Mouse (Mus musculus) intestine, embryonic 14.5 days (tissue): ENCODE measurements around the gene Tbcc. TPM values are rescaled to one million over a fixed set of nuclear protein-coding genes. Genes with fewer than 3 reads are reported as not detected.

Experiments used
- ATAC-seq: fragments of 200-750 bp; cut with Nextera tagmentation; replicated peaks from 2 replicates; pipeline ENCODE4 v1.8.0; 2017; ENCODE audit warnings: low read depth, moderate number of reproducible peaks, moderate TSS enrichment, moderate library complexity; ENCODE audit not compliant: low FRiP score, low TSS enrichment
- DNase-seq: peaks from one replicate; pipeline ENCODE4 v3.0.0-alpha.2; 2018; ENCODE audit warnings: low spot score
- H3K27ac ChIP-seq: fragments of 300-500 bp; sonication (generic); 2 replicates; pipeline ENCODE4 v1.5.1; 2014; ENCODE audit warnings: low read depth, mild to moderate bottlenecking, control low read depth
- H3K27me3 ChIP-seq: fragments of 300-500 bp; sonication (generic); replicated peaks from 2 replicates; pipeline ENCODE4 v1.6.1; 2014; ENCODE audit warnings: low read length, control low read depth; ENCODE audit not compliant: control insufficient read depth, insufficient read depth
- H3K36me3 ChIP-seq: fragments of 300-500 bp; sonication (generic); 2 replicates; pipeline ENCODE4 v1.6.1; 2014; ENCODE audit warnings: low read length, control low read depth; ENCODE audit not compliant: control insufficient read depth, insufficient read depth
- H3K4me1 ChIP-seq: fragments of 300-500 bp; sonication (generic); replicated peaks from 2 replicates; pipeline ENCODE4 v1.6.1; 2014; ENCODE audit warnings: low read length, control low read depth, mixed read lengths; ENCODE audit not compliant: control insufficient read depth, insufficient read depth
- H3K4me2 ChIP-seq: fragments of 300-500 bp; sonication (generic); 2 replicates; pipeline ENCODE4 v1.6.1; 2014; ENCODE audit warnings: low read length
- H3K4me3 ChIP-seq: fragments of 300-500 bp; sonication (generic); 2 replicates; pipeline ENCODE4 v1.5.1; 2014; ENCODE audit warnings: low read depth, low read length, control low read depth, mixed read lengths
- H3K9ac ChIP-seq: fragments of 300-500 bp; sonication (generic); 2 replicates; pipeline ENCODE4 v1.6.1; 2014; ENCODE audit warnings: mild to moderate bottlenecking, low read length
- H3K9me3 ChIP-seq: fragments of 300-500 bp; sonication (generic); 2 replicates; pipeline ENCODE4 v1.6.1; 2016; ENCODE audit warnings: low read length, control low read depth; ENCODE audit not compliant: control insufficient read depth
- WGBS: fragments of 180-500 bp; shearing (Covaris S2); extraction: QIAGEN DNeasy Blood & Tissue Kit; methylation state at CpG from one replicate; pipeline ENCODE4 v1.1.7; 2014; 5-methylcytosine and 5-hydroxymethylcytosine counted together
- polyA plus RNA-seq: library from polyadenylated mRNA; unstranded; fragments of >200 nt; fragmentation: Nextera tagmentation; extraction: Ambion mirVana; gene quantifications from 2 replicates; pipeline ENCODE4 v1.2.1, GENCODE M21; 2014

Tbcc gene
- polyA plus RNA-seq, 1 experiment from 2014 or later: 54.8 TPM

DNA sequence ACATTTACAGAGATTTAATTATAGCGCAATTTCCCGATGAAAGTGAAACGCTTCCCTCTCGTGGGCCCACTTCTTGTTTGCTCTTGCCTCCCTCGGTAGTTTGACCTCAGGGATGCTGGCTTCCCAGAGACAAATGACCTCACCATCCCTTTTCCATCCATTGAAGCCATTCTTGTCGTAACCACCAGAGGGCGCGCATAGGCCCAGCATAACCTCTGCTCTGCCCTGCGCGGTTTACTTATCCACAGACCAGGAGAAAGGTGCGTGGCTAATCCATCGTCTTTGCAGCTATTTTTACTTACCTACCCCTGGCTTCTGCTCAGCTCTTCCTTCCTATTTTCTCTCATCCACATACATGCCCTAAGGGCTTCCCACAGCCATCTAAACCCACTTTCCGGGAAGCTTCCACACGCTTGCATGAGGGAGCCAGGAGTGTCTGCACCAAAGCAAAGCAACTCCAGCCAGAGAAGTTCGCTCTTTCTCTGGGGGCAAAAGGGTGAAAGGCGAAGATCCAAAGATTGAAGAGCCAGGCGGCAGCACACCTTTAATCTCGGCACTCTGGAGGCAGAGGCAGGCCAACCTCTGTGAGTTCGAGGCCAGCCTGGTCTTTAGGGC lies 13.5 kb downstream of the Tbcc start:
- Histone ChIP-seq H3K36me3 (no peaks in the 10 kb centered on the region), H3K9me3 (no peaks in the 10 kb centered on the region), H3K27ac (no peak overlapping the region), H3K4me3 (no peak overlapping the region), H3K9ac (no peak overlapping the region), H3K4me1 (no peaks in the 10 kb centered on the region), H3K27me3 (no peaks in the 10 kb centered on the region), H3K4me2 (no peak overlapping the region)
- WGBS: 22% methylated on average over 19 of the region's 19 CpGs
- peak; percentile 82 for ATAC-seq
- DNase-seq: peak; percentile 92

DNA sequence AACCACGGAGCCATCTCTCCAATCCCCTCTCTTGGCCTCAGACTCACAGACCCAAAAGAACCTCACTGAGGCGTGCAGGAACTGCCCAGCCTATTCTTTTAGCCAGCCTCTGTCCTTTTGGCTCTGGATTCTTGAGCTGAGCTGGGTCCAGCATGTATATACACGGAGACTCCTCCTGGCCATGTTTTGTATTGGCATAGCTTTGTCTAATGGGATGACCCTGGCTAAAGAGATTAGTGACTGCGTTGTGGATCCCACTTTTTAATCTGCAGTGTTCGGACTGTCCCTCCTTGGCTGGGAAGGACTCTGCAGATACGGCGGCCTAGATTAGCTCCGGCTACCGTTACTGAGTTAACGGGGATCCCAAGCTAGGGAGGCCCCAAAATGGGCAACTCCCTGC lies 19.7 kb downstream of the Tbcc start, which contains the start of gene Prph2:
Gene Prph2 (plus strand): TSS at position 274 of the 400 bp plus-strand sequence.
- WGBS: 87% methylated on average over 10 of the region's 10 CpGs
- no peak within 1 kb of the TSS for H3K4me2 ChIP-seq

DNA sequence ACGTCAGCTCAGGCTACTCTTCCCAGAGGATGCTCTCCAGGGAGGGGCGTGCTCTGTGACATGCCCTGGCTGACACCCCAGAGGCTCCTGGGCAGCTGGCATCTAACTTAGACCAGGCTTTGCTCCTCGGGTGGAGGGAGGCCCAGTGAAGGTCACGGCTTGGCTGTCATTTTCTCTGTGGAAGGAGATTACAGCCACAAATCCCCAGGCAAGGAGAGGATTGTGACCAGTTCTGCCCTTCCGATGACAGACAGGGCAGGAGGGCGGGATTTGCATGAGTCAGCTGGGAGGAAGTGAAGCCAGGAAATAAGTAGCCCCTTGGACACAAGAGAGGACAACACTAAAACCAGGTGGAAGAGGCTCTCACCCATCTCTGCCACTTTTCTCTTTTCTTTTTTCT lies 21.8 kb downstream of the Tbcc start:
- no peaks in the 10 kb centered on the region for H3K4me1 ChIP-seq
- DNase-seq: no peak

More for the DNA sequence above, 19.7 kb downstream of the Tbcc start, which contains the start of gene Prph2:
- Histone ChIP-seq H3K4me3 (no peak within 1 kb of the TSS), H3K9ac (no peak within 1 kb of the TSS), H3K27ac (no peak within 1 kb of the TSS), H3K36me3 (no peaks in the 10 kb centered on the region), H3K4me1 (no peaks in the 10 kb centered on the region), H3K9me3 (no peaks in the 10 kb centered on the region), H3K27me3 (no peaks in the 10 kb centered on the region)
- DNase-seq (no peak), ATAC-seq (no peak)

DNA sequence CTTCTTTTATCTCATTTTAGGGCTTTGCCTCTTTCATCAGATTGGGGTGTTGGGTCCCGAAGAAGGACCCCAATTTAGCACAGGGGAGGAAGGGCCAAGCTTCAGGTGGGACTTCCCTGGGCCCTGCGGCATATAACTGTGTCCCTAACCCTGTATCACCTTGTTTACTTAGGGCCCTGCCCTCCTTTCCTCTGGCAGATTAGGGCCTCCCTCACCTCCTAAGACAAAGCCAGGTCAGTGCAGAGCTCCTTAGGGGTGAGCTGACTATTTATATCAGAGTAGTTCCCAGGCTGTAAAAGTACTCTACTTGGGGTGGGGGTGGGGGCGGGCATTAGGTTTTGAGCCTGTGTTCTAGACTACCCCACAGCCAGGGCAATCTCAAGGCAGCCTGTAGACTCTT lies 24.6 kb downstream of the Tbcc start:
- H3K4me2 ChIP-seq: no peak overlapping the region
- no peaks in the 10 kb centered on the region for H3K36me3 ChIP-seq
- ATAC-seq (no peak), DNase-seq (no peak)
- no peaks in the 10 kb centered on the region for H3K4me1 ChIP-seq
- no peaks in the 10 kb centered on the region for H3K27me3 ChIP-seq
- WGBS: 43% methylated on average over 3 of the region's 3 CpGs
- no peak overlapping the region for H3K9ac ChIP-seq
- no peak overlapping the region for H3K27ac ChIP-seq
- no peak overlapping the region for H3K4me3 ChIP-seq
- H3K9me3 ChIP-seq: no peaks in the 10 kb centered on the region

More for the DNA sequence above, 21.8 kb downstream of the Tbcc start:
- ATAC-seq: no peak
- H3K27me3 ChIP-seq: no peaks in the 10 kb centered on the region
- WGBS: 40% methylated on average over 6 of the region's 6 CpGs
- no peak overlapping the region for H3K27ac ChIP-seq
- H3K9me3 ChIP-seq: no peaks in the 10 kb centered on the region
- no peak overlapping the region for H3K4me3 ChIP-seq
- no peak overlapping the region for H3K9ac ChIP-seq
- no peak overlapping the region for H3K4me2 ChIP-seq
- H3K36me3 ChIP-seq: no peaks in the 10 kb centered on the region

DNA sequence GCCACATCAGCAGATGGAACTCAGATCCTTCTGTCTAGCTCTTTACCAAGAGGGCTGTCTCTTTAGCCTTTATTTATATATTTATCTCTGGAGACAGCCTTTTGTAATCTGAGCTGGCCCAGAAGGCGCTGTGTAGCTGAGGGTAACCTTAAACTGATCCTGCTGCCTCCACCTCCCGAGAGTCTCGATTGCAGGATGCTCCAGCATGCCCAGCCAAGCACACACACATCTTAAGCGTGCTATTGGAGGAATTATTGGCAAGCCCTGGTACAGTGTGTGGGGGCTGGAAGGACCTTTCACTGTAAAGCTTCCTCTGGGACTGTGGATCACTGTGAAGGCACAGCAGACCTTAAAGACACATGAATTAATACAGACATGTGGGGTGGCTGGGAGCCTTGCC lies 28.5 kb downstream of the Tbcc start:
- no peaks in the 10 kb centered on the region for H3K4me1 ChIP-seq
- H3K36me3 ChIP-seq: no peaks in the 10 kb centered on the region
- WGBS: 19% methylated on average over 4 of the region's 4 CpGs
- H3K4me3 ChIP-seq: no peak overlapping the region
- no peaks in the 10 kb centered on the region for H3K9me3 ChIP-seq
- H3K27me3 ChIP-seq: no peaks in the 10 kb centered on the region
- no peak for ATAC-seq
- H3K27ac ChIP-seq: no peak overlapping the region
- H3K9ac ChIP-seq: no peak overlapping the region
- no peak overlapping the region for H3K4me2 ChIP-seq
- DNase-seq: no peak

DNA sequence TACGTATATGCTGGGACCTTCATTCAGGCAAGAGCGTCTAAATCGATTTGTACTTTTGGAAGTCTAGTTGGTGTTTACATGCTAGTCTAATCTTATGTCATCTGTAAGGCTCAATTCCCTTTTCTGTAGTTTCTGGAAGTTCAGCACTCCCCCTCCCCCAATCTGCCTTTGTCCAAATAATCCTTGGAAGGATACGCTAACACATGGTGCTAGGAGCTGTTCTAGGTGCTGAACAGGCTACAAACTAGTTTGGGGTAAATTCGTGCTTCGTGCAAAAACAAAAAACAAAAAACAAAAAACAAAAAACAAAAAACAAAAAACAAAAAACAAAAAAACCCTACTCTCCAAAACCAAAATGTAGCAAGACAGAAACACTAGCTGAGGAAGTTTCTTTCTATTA lies 30.4 kb downstream of the Tbcc start:
- H3K4me2 ChIP-seq: no peak overlapping the region
- H3K4me1 ChIP-seq: no peaks in the 10 kb centered on the region
- 49% methylated on average over 6 of the region's 6 CpGs for WGBS
- no peak overlapping the region for H3K4me3 ChIP-seq
- H3K36me3 ChIP-seq: no peaks in the 10 kb centered on the region
- no peak overlapping the region for H3K27ac ChIP-seq
- H3K9ac ChIP-seq: no peak overlapping the region
- no peaks in the 10 kb centered on the region for H3K27me3 ChIP-seq
- DNase-seq (peak; percentile 64), ATAC-seq (no peak)
- no peaks in the 10 kb centered on the region for H3K9me3 ChIP-seq

DNA sequence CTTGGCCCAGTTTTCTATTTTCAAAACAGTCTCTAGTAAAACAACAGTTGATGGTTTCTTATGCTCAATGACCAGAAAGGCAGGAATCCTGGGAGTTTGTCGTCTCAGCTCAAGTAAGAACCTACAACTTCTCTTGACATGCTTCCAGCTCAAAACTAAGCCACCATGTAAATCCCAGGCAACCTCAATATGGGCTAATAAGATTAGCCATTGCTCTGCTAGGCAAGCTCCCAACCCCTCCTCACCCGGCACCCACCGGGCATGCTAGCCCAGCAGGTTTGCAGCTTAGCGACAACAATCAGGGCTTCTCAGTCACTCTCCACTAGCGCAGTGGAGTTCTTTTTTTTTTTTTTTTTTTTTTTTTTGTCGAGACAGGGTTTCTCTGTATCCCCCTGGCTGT lies 35.7 kb downstream of the Tbcc start:
- Histone ChIP-seq H3K36me3 (peaks cover 32% of the 10 kb centered on the region), H3K9ac (no peak overlapping the region), H3K9me3 (no peaks in the 10 kb centered on the region), H3K4me2 (no peak overlapping the region), H3K27ac (no peak overlapping the region), H3K27me3 (no peaks in the 10 kb centered on the region), H3K4me1 (no peaks in the 10 kb centered on the region), H3K4me3 (no peak overlapping the region)
- no peak for DNase-seq
- 60% methylated on average over 6 of the region's 6 CpGs for WGBS
- ATAC-seq: no peak

DNA sequence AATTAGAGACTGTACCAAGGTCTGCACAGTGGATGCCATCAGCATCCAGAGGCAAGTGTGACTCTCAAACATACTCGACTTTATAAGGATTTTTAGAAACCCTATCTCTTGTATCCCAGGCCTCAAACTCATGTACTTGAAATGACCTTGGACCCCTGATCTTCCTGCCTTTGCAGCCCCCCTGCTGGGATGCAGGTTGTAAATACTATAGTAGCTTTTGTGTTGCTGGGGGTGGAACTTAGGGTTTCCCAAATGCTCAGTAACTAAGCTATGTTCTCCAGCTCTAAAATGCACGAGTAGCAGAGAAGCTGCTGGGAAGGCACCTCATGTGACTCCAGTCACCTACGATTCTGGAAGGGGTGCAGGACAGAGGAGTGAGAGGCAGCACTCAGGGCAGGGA lies 36.5 kb downstream of the Tbcc start:
- H3K4me2 ChIP-seq: no peak overlapping the region
- no peaks in the 10 kb centered on the region for H3K9me3 ChIP-seq
- DNase-seq (no peak), ATAC-seq (no peak)
- H3K4me1 ChIP-seq: no peaks in the 10 kb centered on the region
- H3K36me3 ChIP-seq: peaks cover 39% of the 10 kb centered on the region
- no peak overlapping the region for H3K27ac ChIP-seq
- H3K27me3 ChIP-seq: no peaks in the 10 kb centered on the region
- H3K9ac ChIP-seq: no peak overlapping the region
- H3K4me3 ChIP-seq: no peak overlapping the region
- WGBS: 66% methylated on average over 3 of the region's 3 CpGs

DNA sequence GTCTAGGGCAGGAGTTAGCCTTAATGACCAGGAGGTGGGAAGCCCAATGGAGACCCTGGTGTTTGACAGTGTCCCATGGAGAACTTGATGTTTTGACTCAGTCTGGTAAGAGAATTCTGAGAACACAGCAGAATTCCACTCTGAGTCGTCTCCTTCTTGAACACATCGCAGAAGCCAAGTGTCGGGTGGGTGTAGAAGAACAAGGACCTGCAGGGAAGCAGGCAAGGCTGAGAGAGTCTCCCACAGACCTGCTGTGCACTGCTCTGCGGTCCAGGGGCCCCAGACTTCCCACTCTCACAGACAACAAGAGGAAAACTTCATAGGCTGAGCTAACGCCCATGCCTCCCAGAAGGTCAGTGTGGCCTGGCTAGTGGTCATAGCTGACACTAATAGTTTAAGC lies 37.3 kb downstream of the Tbcc start:
- Histone ChIP-seq H3K4me3 (no peak overlapping the region), H3K27ac (no peak overlapping the region), H3K9ac (no peak overlapping the region), H3K4me2 (no peak overlapping the region), H3K9me3 (no peaks in the 10 kb centered on the region), H3K27me3 (no peaks in the 10 kb centered on the region), H3K36me3 (peaks cover 48% of the 10 kb centered on the region), H3K4me1 (no peaks in the 10 kb centered on the region)
- no peak for DNase-seq
- no peak for ATAC-seq
- WGBS: 92% methylated on average over 5 of the region's 5 CpGs
